Mouse (Mus musculus): ENCODE measurements around the gene Arl5b.

Arl5b gene

DNA sequence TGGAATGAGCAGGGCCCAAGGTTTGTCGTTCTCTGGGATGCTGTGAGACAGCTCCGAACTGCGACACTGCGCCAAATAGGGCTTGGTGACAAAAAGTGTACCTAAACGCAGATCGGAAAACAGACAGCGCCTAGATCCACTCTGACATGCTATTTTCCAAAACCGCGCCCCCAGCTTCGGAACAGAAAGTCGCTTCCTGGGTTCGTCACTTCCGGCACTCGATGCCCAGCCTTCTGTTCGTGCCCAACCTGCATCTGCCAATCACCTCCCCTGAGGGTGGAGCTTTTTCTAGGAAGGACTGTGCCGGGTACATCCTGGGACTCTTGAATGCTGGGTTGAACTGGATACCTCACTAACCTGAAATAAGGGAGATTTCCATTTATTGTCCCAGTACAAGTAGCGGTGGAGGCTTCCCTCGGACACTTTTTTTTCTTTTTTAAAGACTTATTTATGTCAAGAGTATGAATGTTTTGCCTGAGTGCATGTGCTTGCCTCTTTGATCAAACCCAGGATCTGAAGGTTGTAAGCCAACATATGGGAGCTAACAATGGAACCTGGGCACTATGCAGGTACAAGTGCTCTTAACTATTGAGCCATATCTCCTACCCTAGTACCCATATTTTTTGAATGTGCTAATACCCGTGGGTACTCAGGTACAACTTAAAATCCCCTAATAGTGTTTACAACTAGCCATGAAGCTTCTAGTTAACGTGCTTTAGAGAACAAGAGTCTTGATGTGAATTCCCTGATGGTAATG lies at the start of gene Arl5b:
Gene Arl5b, plus strand, starts transcription at position 279 of the 757 bp plus-strand sequence.
- DNase-seq, result peak; percentile 90

DNA sequence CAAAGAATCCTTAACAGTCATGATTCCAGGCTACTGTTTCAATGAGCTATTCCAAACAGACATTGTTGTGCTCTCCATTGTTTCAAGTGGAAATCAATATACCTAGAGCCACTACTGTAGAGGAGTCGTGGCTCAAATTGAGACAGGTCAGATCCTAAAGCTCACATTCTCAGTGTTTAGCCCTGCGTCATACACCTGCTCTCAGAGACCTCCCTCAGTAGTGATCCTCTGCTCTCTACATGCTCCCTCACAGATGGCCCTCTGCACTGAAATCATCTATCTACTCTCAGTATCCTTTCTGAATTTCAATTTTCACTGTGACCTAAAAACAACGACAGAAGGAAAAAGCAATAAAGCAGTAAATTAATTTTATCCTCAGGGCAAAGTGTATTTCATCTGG lies 41.7 kb upstream of the Arl5b start:
- no peak for DNase-seq

DNA sequence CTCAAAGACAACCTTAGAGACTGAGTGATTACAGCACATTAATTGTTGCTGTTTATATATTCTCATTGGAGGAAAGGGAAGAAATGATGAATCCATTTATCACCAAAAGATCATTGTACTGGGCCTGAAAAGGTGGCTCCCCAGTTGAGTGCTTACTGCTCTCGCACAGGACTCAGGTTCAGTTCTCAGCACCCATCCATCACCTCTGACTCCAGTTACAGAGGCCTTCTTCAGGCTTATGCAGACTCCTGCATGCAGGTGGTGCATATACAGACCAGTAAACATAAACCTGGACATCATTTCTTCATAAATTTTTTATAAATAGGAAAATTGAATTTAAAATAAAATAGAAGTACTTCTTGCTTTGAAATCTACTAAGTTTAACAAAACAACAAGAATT lies 41.1 kb upstream of the Arl5b start:
- DNase-seq, result no peak

DNA sequence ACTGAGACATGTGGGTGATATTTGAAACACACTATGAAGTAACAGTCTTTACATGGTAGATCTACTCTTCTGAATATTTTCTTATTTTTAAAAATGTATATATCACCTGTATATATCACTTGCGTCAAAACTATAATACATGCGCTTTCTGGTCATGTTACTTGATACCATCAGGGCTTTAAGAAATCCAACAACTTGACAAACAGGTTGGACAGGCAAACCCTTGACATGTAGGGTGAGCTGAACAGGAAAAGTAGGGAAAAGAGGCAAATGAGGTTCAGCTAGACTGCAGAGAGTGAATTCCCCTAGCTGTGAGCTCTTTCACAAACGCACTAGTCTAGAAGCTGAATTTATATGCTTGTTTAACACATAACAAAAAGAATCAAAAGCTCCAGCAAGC lies 22.4 kb upstream of the Arl5b start:
- DNase-seq, result no peak

DNA sequence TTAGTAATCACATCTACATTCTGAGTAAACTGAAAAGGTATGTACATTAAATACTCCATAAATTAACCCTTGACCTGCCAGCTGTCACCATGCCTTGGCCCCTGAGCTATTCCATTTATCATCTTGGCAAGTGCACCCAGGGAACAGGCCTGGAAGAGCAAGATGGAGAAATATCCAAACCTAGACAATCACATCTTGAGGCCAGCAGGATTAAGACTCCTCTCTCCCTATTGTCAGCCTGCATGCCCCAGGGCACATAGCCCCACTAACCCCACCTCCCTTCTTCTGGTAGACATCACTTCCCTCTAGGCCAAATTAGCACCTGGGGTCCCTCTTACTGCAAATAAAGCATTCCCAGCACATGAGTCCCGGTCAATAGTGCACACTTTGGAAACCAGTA lies 21.4 kb upstream of the Arl5b start:
- DNase-seq, result no peak

DNA sequence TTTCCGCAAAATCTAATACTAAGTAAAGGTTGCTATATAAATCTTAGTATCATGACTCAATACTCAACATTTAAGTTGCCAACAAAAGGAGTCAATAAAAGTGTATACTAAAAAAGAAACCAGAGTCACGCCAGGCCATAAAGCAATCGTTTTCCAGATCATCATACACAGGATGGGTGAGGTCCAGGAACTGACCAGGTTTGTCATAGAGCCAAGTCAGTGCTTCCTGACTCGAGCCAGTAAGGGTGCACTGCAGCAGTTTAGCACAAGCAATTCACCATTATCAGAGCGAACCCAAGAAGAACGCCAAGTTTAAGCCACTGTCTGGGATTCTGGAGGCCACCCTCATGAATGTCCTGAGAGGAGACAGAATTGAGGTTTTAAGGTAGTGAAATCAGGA lies 10.5 kb upstream of the Arl5b start:
- no peak for DNase-seq

DNA sequence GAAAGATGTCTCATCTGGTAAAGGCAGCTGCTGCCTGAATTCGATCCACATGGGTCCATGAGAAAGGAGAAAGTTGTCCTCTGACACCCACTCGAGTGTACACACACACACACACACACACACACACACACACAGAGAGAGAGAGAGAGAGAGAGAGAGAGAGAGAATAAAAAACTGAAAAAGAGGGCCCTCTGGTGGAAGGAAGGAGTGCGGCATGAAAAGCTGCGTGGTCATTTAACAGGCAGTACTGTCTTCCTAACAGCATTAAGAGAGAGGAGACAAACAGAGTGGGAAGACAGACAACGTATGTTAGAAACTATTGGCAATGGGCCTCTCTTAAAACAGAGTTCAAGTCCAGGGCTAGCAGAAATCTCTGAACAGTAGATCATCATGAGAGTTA lies 8.9 kb upstream of the Arl5b start:
- no peak for DNase-seq

DNA sequence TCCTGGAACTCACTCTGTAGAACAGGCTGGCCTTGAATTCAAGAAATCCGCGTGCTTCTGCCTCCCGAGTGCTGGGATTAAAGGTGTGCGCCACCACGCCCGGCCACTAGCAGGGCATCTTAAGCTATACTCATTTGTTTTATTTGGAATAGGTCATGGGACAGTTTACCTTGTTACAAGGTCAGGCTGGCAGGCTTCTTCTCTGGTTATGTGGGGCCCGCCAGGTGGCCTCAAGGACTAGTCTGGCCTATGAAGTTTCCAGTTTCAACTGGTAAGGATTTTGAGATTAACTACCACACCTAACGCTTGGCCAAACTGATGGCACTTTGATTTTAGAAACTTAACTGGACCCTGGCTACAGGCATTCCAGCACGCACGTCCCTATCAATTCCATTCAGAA lies 5.3 kb downstream of the Arl5b start:
- peak; percentile 17 for DNase-seq

DNA sequence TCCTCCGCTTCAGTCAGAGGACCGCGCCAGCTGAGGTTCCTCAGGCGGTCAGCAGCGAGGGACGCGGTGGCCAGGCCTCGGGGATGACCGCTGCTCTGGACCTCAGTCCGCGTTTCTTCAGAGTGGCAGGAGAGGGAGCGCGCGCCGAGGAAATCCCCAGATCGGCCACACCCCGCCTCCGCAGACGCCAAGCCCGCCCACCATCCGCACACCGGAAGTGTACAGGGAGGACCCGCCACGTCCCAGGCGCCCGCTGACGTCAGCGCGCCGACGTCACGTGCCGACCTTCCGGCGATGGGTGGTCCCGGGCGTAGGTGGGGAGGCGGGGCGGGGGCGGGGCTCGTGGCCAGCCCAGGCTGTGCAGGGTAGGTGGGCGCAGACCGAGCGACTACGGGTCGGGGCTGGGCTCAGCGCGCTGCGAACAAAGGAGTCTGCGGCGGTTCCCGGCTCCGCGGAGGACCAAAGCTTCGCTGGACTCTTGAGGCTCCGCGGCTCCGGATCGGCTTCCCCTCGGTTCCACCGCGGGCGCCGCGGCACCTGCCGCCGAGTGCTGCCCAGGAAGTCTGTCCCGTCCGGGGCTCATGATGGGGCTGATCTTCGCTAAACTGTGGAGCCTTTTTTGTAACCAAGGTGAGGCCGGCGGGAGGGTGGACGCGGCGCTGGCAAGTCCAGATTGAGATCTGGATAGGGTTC lies 5.9 kb downstream of the Arl5b start, which contains the start of gene Nsun6:
Gene Nsun6, minus strand, starts transcription at position 125 of the 693 bp plus-strand sequence.
- peak; percentile 98 for DNase-seq

DNA sequence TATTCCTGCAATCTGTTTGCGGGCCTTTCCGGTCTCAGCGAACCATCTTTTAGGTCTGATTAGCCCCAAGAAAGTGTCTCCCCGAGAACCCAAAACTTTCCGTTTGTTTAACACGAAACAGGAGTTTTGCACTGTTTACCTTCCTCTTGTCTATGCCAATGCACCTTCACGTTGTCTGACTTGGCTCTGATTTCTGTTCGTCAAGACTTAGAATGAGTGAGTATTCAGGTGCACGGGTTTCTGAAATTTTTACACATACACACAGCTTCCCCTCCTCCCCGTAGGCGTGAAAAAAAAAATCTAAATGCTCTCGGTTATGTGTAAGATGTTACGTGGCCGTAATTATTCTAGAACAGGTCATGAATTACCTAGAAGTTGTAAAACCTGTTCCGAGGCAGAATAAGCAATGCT lies 6.6 kb downstream of the Arl5b start:
- no peak for DNase-seq

DNA sequence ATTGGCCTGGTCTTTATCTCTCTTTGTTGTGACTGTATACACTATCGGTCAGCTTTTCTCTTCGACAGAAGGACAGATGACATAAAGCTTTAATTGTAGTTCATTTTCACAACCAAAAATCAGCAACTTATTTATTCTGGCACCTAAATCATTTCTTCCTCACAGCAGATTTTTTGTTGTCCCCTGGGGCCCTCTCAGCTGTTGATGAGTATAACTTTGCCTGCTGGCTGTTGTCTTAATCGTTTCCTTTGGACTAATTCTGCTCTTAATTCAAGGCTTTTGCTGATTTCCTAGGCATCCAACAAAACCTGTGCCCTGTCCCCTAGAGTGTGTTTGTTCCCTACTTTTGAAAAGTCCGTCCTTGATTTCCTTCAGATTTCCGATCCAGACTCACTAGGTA lies 9.0 kb downstream of the Arl5b start:
- no peak for DNase-seq

DNA sequence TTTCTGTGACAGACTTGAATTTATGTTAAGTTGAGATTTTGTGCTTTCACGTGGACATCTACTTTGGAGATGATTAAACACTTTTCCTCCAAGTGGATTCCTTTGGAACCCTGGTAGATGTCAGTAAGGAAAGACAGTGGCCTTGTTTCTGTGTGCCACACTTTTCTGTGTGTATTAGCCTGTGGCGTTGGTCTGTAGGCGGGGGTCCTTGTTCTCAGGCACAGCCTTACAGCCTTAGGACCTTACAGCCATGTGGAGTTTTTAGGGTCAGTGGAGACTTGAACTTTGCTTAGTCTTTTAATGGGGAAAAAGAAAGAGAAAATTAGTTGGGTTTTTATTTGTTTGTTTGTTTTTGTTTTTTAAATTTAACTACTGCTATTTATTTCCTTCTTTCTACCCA lies 11.7 kb downstream of the Arl5b start:
- no peak for DNase-seq

DNA sequence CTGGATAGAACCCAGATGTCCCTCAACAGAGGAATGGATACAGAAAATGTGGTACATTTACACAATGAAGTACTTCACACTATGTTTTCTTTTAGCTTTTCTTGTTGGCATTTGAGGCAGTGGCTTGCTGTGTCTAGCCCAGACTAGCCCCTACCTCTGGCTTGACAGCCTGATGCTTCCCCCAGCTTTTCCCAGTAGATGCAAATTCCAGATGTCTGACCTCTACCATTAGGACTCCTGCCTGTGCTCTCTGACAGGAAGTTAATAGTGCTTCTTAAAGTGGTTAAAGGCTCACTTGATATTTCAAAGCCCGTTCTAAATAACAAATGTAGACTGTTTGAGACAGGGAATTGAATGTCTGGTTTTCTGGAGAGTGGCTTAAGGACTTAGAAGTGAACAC lies 14.6 kb downstream of the Arl5b start:
- DNase-seq, result no peak

DNA sequence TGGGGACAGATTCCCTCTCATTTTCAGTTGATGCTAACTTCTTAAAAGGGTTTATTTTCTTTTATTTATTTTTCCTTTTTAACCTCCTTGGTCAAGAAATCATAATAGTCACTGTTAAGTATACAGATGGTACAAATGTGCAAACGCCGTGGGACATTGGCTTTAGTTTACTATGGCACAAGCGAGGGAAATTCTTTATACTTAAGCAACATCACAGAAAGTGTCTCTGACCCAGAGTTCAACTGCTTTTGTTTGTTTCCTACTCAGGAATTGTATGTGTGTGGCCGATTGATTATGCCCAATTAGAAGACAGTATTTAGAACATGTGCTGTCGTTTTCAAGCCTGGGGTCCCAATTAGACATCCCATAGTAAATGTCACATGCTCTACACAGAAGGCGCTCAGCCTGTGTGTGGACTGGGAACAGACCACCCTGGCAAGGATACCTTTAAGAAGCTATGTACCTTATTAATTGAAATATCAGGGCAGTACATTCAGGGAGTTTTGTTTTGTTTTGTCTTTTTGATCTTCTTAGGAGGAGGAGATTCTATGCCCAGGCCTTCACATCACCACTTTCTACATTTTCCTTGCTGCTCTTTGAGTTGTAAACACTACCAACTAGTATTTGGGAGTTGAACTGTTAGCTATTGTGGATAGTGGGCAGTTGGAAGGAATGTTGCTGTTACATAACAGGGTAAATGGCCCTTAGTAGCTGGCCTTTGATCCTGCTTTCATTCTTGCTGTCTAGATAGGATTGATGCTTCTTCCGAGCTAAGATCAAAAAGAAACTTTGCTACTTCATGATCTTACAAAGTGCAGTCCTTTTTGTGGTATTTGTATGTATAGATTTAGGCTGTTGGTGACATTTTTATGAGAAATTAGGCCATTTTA lies 15.4 kb downstream of the Arl5b start:
- DNase-seq, result no peak

DNA sequence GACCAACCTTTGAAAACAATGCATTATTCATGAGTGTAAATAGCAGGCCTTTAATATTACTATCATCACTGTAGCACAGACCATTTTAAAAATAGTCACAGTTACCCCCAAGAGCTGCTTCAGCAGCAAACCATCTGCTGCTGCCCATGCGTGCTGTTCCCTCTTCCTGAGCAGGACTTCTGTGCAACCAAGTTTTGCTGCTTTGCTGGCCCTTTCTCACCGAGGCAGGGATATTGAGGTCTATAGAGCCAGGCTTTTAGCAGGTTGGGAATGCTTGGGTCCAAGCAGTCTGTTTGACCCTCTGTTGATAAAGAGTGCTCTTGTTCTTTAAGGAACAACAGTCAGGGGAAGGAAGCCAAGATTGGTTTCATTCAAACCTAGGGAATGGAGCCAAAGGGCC lies 16.3 kb downstream of the Arl5b start:
- no peak for DNase-seq

DNA sequence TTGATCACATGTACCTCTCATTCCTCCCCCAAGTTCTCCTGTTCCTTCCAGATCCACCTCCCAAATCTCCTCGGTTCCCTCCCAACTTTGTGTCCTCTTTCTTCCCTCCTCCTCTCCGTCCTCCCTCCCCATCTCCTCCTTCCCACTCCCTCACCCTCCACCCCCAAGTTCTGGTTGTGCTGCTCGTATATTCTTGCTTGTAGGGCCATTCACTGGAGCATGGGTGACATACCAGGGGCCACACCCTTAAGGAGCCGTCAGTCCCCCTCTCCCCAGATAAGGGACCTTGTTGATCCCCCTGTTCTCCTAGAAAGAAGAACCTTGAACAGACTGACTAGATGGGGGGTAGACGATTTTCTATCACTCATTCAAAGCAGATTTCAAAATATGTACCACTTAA lies 17.9 kb downstream of the Arl5b start:
- no peak for DNase-seq

DNA sequence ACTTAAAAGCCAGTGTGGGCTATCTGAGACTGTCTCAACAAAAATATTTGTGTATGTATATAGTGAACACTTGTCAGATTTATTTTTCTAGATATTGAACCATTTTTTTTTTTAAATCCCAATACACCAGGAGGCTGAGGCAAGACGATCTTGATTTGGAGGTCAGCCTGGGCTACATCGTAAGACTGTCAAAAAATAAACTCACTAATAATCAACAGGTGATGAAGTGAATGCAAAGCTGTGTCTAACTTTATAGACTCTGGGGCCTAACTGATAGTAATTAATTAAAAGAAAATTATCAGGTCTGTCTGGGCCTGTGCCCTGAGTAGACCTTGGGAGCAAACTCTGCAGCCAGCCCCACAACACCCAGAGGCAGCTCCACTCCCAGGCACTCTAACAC lies 34.5 kb downstream of the Arl5b start:
- DNase-seq, result no peak

DNA sequence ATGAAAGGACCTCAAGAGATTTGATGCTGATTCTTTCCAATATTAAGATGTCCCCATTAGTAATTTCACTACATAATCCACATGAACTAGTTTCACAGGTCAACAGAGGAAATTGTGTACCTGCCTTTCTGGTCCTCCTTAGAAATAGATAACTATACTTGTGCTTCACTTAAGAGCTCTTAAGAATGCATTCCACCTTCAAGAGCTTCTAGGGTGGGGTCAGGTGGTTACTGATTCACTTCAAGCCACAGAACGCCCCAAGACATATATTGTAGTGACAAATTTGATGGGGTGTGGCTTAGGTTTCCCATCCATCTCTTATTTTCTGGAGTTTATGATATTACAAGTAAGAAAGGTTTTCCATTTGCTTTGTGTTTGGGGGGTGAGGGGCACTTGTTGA lies 38.1 kb downstream of the Arl5b start:
- no peak for DNase-seq

DNA sequence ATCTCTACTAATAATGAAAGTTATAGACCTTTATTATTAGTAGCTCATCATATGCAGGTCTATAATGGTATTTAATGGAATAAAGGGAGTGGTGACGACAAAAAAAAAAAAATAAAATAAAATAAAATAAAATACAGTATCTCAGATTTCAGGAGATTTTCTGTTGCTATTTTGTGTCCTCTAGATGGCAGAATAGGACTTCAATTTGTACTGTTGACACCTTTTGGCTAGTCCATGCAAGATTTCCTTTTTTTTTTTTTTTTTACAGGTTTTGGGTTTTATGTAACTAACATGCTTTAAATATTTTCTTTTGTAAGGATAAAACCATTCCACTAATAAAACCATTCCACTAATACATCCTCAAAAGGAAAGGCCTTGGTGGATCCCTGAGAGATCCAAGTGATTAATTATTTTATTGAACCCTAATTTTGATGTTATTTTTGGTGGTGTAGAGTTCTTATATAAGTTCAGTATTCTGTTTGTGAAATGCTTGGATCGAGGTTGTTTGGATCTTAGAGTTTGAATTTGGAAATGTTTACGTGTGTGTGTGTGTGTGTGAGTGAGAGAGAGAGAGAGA lies 47.4 kb downstream of the Arl5b start:
- DNase-seq, result no peak

DNA sequence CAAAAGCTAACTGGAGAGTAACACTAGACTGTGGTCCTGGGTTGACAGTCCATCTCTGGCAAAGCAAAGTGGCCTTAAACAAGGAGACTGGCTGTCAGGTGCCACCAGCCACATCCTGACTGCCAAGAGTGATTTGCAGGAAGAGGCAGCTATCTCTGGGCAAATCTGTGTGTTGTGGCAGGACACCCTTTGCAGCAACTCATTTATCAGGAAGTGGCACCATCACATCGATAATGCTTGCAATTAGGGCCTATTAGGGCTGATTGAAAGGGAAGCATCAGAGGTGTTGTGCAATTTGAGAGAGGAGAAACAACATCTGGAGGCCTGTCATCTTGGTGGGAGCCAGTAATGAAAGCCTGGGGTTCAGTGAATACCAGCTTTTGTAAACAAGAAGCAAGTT lies 55.2 kb downstream of the Arl5b start:
- no peak for DNase-seq

DNA sequence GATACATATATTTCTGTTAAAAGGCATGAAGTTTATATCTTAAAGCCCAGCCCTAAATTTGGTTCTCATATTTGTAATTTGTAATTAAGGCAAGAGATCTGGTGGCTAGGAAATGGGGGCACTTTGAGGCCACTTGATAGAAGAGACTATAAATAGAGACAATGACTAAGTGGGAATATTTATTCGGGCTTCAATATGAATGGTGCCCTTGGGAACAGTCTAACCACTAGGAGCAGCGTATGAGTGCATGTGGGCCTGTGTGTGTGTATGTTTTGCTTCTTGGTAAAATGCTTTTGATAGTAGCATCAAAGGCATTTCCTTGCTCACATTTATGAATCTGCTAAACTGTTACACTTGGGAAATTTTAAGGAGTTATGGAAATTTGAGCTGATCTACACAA lies 62.1 kb downstream of the Arl5b start:
- DNase-seq, result no peak

DNA sequence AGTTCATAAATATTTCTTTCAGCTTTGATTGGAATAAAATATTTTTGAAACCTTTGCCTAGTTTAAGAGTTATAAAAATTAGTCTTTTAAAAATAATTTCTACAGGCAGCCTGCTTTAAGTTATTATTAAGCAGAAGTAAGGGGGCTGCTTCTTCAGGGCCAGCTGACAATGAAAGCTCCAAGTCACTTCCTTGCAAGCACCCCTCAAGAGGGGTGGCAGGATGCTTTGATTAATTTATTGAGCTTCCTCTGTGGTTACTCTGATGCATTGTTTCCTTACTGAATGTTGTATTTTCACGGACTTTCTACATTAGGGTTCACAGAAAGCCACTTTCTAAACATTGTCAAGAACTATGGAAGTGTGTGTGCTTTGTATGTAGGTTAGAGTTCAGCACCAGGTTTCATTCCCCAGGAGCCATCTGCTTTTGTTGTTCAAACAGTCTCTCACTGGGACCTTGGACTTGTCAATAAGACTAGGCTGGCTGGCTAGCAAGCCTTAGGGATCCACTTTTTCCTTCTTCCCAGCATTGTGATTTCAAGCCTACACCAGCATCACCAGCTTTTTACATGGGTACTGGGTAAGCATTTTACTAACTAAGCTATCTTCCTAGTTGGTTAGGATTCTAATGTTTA lies 62.7 kb downstream of the Arl5b start:
- DNase-seq, result no peak

DNA sequence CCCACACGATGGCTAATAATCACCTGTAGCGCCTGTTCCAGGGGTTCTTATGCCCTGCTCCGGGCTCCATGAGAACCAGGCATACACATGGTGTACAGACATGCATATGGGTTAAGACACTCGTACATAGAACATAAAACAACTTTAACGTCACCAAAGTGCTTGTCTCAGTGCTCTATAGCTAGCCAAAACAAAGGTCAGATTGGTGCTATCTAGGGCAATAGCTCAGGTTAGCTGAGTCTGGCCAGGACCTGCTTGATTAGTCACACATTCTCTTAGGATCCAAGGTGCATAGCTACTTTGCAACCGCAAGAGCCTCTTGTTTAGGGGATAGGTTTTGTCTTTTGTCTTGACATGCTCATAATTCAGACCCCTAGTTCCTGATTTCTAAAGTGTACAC lies 63.5 kb downstream of the Arl5b start:
- DNase-seq, result no peak
